Mouse (Mus musculus): Measurements from ENCODE around the gene Atraid. TPM values are rescaled to one million over a fixed set of nuclear protein-coding genes. Genes with fewer than 3 reads are reported as not detected.

Atraid gene
- polyA plus RNA-seq, 1 experiment from 2014 or later: 107 TPM

DNA sequence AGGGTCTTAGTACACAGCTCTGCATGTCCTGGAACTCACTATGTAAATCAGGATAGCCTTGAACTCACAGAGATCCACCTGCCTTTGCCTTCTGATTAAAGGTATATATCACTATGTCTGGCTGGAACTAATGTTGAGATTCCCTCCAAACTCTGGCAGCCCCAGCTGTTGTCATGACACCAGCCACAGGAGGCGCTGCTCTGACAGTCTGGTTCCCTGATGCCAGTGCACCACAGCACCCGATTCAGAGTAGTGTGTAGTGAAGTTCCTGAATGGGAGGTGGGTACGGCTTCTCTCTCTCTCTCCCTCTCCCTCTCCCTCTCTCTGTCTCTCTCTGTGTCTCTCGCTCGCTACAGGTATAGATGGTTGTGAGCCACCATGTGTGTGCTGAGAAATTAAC lies 34.2 kb downstream of the Atraid start:
- Histone ChIP-seq H3K27me3 (replicated peaks) (peaks cover 12% of the 10 kb centered on the region), H3K4me1 (replicated peaks) (peaks cover 37% of the 10 kb centered on the region), H3K9me3 (replicated peaks) (no peaks in the 10 kb centered on the region), H3K4me2 (peak overlapping the region; percentile 67), H3K27ac (ENCODE audit: poor library complexity, severe bottlenecking) (peak overlapping the region; percentile 62), H3K9ac (peak overlapping the region; percentile 13; the same call in 1 of the 2 replicates), H3K4me3 (peak overlapping the region; percentile 29), H3K36me3 (peaks cover 19% of the 10 kb centered on the region)
- 8% methylated on average over 5 of the region's 5 CpGs for WGBS
- no peak for ATAC-seq (ENCODE audit: insufficient number of reproducible peaks, low FRiP score)

GRCm38 (mm10) chr5:31082935-31083625 lies 35.0 kb downstream of the Atraid start:
- no peaks in the 10 kb centered on the region for H3K9me3 ChIP-seq (replicated peaks)
- ATAC-seq (ENCODE audit: insufficient number of reproducible peaks, low FRiP score): peak; percentile 74
- H3K36me3 ChIP-seq: peaks cover 12% of the 10 kb centered on the region
- peak overlapping the region; percentile 45 for H3K9ac ChIP-seq
- peak overlapping the region; percentile 29 for H3K4me3 ChIP-seq
- H3K27ac ChIP-seq (ENCODE audit: poor library complexity, severe bottlenecking): peak overlapping the region; percentile 62
- H3K4me2 ChIP-seq: peak overlapping the region; percentile 67
- WGBS: 2% methylated on average over 12 of the region's 12 CpGs
- H3K27me3 ChIP-seq (replicated peaks): peaks cover 19% of the 10 kb centered on the region
- peaks cover 37% of the 10 kb centered on the region for H3K4me1 ChIP-seq (replicated peaks)

GRCm38 (mm10) chr5:31083949-31084348 lies 35.8 kb downstream of the Atraid start:
- Histone ChIP-seq H3K4me1 (replicated peaks) (peaks cover 37% of the 10 kb centered on the region), H3K9me3 (replicated peaks) (no peaks in the 10 kb centered on the region), H3K27ac (ENCODE audit: poor library complexity, severe bottlenecking) (peak overlapping the region; percentile 62), H3K9ac (no peak overlapping the region), H3K4me2 (peak overlapping the region; percentile 67), H3K27me3 (replicated peaks) (peaks cover 28% of the 10 kb centered on the region), H3K4me3 (no peak overlapping the region), H3K36me3 (peaks cover 3% of the 10 kb centered on the region; the same call in 1 of the 2 replicates)
- no peak for ATAC-seq (ENCODE audit: insufficient number of reproducible peaks, low FRiP score)
- WGBS: 8% methylated on average over 8 of the region's 8 CpGs

- Histone ChIP-seq H3K9ac (peak overlapping the region; percentile 33; the same call in 1 of the 2 replicates), H3K4me2 (no peak overlapping the region), H3K9me3 (replicated peaks) (no peaks in the 10 kb centered on the region), H3K4me3 (no peak overlapping the region), H3K36me3 (no peaks in the 10 kb centered on the region), H3K4me1 (replicated peaks) (peaks cover 37% of the 10 kb centered on the region), H3K27me3 (replicated peaks) (peaks cover 55% of the 10 kb centered on the region), H3K27ac (ENCODE audit: poor library complexity, severe bottlenecking) (no peak overlapping the region)
- no peak for ATAC-seq (ENCODE audit: insufficient number of reproducible peaks, low FRiP score)
- WGBS: 22% methylated on average over 7 of the region's 7 CpGs
These were observed 38.5 kb downstream of the Atraid start for GRCm38 (mm10) chr5:31086606-31087005.

GRCm38 (mm10) chr5:31087131-31087530 lies 39.0 kb downstream of the Atraid start:
- H3K4me1 ChIP-seq (replicated peaks): peaks cover 35% of the 10 kb centered on the region

DNA sequence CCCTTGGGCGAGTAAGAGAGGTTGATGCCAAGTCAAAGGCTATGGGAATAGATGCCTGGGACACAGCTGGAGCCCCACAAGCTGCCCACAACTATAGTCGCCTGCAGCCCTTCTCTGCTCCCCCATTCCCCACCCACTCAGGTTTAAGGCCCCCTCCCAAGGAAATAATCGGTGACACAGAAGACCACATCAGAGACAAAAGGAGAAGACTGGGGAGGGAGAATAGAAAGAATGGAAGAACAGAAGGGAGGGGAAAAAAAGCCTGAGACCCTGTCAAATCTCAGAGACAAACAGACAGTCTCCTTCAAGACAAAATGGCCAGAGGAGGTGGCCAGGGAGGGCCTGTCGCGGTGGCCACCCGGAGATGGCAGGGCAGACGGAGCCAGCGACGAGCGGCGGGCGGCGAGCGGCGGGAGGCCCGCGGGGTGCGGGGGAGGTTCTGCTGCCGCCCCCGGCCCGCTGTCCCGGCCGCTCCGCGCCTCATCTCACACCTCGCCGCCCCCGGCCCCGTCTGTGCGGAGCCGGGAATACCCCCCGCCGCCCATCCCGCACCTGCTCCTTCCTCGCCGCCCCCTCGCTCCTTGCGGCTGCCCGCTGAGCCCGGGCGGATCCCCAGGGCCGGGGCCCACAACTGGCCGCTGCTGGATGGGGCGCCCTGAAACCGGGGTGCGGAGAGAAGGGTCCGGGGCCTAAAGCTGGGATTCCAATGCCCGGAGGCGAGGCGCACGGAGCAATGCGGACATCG lies 44.3 kb downstream of the Atraid start:
- ATAC-seq (ENCODE audit: insufficient number of reproducible peaks, low FRiP score): no peak
- Histone ChIP-seq H3K36me3 (no peaks in the 10 kb centered on the region), H3K4me2 (peak overlapping the region; percentile 71), H3K9me3 (replicated peaks) (no peaks in the 10 kb centered on the region), H3K4me1 (replicated peaks) (peaks cover 33% of the 10 kb centered on the region), H3K27ac (ENCODE audit: poor library complexity, severe bottlenecking) (no peak overlapping the region), H3K27me3 (replicated peaks) (peaks cover 100% of the 10 kb centered on the region), H3K4me3 (peak overlapping the region; percentile 45), H3K9ac (peak overlapping the region; percentile 55; the same call in 1 of the 2 replicates)
- 4% methylated on average over 33 of the region's 53 CpGs for WGBS

More at GRCm38 (mm10) chr5:31087131-31087530, 39.0 kb downstream of the Atraid start:
- Histone ChIP-seq H3K9me3 (replicated peaks) (no peaks in the 10 kb centered on the region), H3K36me3 (no peaks in the 10 kb centered on the region), H3K4me3 (no peak overlapping the region), H3K9ac (no peak overlapping the region), H3K27me3 (replicated peaks) (peaks cover 60% of the 10 kb centered on the region), H3K27ac (ENCODE audit: poor library complexity, severe bottlenecking) (no peak overlapping the region), H3K4me2 (no peak overlapping the region)
- ATAC-seq (ENCODE audit: insufficient number of reproducible peaks, low FRiP score): no peak
- WGBS: 73% methylated on average over 2 of the region's 2 CpGs

DNA sequence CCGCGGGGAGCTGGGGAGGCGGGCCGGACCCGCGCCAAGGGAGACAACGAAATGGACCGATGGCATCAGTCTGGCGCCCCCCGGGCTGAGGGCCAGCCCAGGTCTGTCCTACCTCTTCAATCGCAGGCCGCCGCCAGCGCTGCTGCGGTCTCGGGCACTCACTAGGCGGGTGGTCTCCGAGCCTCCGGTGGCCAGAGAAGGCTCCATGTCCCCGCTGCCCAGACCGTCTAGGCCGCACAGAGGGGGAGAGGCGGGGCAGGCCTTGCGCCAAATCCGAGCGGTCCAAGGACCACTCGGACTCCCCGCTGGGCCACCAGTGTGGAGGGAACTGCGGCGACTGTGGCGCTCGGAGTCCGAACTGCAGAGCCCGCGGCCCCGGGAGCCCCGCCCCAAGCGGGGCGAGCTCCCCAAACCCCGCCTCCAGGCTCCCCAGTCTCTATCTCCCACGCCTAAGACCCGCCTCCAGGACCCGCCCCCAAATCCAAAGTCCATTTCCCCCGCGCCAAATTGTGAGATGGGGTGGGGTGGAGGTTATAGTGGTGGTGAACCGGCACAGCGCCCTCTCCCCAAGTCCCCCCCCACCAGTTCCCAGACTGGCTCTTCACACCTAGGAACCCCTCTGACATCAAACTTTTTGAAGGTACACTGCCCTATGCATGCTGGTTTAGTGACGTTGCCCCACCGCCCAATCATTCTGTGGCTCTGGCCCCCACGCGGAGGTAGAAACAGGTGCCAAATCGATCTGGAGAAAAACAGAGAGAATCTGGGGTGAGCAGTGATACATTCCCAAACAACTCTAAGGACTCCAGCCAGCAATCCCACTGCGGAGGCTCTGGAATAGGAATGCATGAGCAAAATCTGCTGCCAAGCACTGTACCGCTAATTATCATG lies 45.3 kb downstream of the Atraid start:
- Histone ChIP-seq H3K9ac (peak overlapping the region; percentile 55), H3K9me3 (replicated peaks) (no peaks in the 10 kb centered on the region), H3K4me1 (replicated peaks) (peaks cover 33% of the 10 kb centered on the region), H3K27ac (ENCODE audit: poor library complexity, severe bottlenecking) (no peak overlapping the region), H3K27me3 (replicated peaks) (peaks cover 99% of the 10 kb centered on the region), H3K36me3 (no peaks in the 10 kb centered on the region), H3K4me2 (peak overlapping the region; percentile 71), H3K4me3 (peak overlapping the region; percentile 45)
- 0 out of 2 replicates have a peak, but pooled peaks have one; percentile 51 for ATAC-seq (ENCODE audit: insufficient number of reproducible peaks, low FRiP score)
- WGBS: under 1% methylated on average over 52 of the region's 54 CpGs

- Histone ChIP-seq H3K9me3 (replicated peaks) (no peaks in the 10 kb centered on the region), H3K36me3 (no peaks in the 10 kb centered on the region), H3K9ac (no peak overlapping the region; the same call in 1 of the 2 replicates), H3K4me3 (peak overlapping the region; percentile 45), H3K4me2 (peak overlapping the region; percentile 71), H3K4me1 (replicated peaks) (peaks cover 33% of the 10 kb centered on the region), H3K27me3 (replicated peaks) (peaks cover 99% of the 10 kb centered on the region), H3K27ac (ENCODE audit: poor library complexity, severe bottlenecking) (no peak overlapping the region)
- WGBS: 4% methylated on average over 29 of the region's 29 CpGs
- ATAC-seq (ENCODE audit: insufficient number of reproducible peaks, low FRiP score): no peak
These were observed 46.1 kb downstream of the Atraid start for GRCm38 (mm10) chr5:31094100-31094798.

DNA sequence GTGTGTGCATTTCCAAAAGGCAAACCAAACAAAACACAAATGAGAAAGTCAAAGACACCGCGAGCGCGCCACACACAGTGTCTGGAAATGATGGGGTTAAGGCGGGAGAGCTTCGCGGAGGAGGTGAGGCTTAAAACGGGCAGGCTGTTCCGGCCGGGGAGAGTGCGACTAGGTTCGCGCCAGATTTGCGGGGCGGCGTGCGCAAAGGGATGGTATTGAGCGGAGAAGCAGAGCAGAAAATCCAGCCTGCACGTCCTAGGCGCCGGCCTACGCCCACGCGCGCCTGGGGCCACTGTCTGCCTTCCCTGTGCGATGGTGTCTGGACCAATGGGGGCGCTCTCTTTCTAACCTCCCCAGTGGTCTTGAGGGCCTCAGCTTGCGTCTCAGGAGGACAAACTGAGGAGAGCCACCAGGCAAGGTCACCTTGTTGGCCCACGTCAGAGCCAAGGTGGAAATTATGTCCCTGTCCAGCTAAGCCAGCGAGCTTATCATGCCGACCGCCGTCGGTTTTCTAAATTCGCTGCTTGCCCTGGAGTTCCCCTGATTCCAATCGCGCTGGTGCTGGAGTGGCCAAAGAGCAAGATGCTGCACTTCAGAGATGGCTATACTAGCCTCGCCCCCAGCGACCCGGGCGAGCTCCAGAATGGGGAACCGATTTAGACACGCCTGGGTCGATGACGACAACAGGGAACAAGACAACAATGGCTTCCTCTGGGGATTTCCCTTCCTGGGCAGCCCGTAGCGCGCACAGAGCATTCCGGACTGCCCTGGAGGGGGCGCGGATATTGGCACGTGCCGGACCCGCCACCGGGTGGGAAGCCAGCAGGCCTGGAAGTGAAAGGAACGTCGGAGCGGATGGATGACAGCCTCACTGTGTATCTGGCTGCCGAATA lies 46.9 kb downstream of the Atraid start:
- Histone ChIP-seq H3K4me2 (peak overlapping the region; percentile 71), H3K4me1 (replicated peaks) (peaks cover 33% of the 10 kb centered on the region), H3K4me3 (peak overlapping the region; percentile 45), H3K27ac (ENCODE audit: poor library complexity, severe bottlenecking) (no peak overlapping the region), H3K27me3 (replicated peaks) (peaks cover 97% of the 10 kb centered on the region), H3K9me3 (replicated peaks) (no peaks in the 10 kb centered on the region), H3K36me3 (no peaks in the 10 kb centered on the region), H3K9ac (peak overlapping the region; percentile 48; the same call in 1 of the 2 replicates)
- no peak; the same call in 1 of the 2 replicates for ATAC-seq (ENCODE audit: insufficient number of reproducible peaks, low FRiP score)
- under 1% methylated on average over 59 of the region's 59 CpGs for WGBS
